Mouse (Mus musculus) yolk sac, embryonic 10.5 days (tissue): Measurements from ENCODE around the gene C1ra.
"Not testable (repeated sequence)": the region's sequence is repeated elsewhere in the genome, so short reads cannot be mapped to it uniquely, and the experiment has no call there.

ENCODE experiments used
- DNase-seq: peaks from one replicate; pipeline ENCODE4 v3.0.0-alpha.2; 2017; ENCODE audit warnings: low spot score

Gene C1ra

DNA sequence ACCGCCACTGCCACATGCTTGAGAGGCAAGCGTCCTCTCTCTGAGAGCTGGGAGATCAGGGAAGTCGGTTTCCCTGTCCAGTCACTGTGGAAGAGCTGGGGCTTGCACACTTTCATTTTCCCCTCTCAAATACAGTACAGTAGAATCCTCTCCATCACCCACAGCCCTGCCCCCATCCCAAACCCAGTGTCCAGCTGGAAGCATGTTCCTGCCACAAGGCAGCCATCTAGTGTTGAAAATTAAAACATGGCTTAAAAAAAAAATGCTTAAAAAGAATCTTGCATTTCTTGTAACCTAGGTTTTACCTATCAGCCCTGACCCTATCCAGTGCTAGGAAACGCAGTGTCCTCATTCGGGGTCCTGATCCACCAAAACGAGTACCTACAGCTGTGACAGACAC, 32.3 kb downstream of the C1ra start:
- no peak for DNase-seq

DNA sequence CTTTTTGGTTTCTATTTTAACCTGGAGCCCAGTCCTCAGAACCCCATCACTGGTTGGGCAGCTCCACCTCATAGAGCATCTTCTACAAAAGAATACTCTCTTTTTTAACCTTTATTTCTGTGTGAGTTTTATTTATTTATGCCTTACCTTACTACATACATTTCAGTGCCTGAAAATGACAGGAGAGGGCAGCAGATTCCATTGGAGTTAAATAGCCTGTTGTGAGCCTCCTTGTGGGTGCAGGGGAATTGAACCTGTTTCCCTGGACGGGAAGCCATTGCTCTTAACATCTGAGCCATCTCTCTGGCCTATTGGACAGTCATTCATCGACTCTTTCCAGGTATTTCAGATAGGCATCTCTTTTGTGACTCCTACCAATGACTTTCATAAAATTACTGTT, 33.2 kb downstream of the C1ra start:
- DNase-seq = no peak

DNA sequence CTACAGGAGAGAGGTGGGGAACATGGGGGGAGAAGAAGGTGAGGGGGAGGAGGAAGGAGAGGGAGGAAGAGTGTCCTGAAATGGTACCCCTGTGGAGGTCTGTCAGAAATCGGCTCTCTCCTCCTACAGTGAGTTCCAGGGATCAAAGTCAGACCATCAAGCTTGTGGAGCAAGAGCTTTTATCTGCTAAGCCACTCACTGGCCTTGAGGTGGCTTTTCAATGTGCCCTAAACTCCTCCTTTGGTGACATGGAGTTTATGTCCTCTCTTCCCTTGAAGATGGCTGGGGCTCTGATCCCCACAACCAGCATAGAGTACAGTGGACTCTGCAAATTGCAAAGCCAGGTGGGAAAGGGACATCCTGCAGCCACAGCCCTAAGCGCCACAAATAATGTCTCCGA, 35.8 kb downstream of the C1ra start:
- not testable (repeated sequence) for DNase-seq

DNA sequence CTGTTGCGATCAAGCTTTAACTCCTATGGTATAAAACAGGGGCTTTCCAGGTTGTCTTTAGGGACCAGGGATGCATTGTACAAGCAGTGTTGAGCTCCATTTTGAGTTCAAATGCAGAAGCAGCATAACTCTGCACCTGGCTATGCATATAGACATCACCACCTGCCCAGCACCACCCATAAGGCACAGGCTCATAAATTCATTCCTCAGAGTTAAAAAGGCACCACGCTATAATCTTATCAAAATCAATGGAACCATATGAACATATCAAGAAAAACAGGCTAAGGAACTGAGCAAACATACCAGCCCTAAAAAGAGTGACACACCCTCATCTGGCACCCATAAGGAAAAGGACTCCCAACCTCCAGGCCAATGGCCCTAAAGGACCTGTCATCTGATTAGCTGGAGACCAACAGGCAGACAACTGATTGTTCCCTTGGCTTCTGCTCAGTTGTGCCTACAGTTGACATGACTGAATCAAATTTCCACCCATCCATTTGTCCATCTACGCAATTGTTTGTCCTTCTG, 36.9 kb downstream of the C1ra start:
- DNase-seq = no peak

DNA sequence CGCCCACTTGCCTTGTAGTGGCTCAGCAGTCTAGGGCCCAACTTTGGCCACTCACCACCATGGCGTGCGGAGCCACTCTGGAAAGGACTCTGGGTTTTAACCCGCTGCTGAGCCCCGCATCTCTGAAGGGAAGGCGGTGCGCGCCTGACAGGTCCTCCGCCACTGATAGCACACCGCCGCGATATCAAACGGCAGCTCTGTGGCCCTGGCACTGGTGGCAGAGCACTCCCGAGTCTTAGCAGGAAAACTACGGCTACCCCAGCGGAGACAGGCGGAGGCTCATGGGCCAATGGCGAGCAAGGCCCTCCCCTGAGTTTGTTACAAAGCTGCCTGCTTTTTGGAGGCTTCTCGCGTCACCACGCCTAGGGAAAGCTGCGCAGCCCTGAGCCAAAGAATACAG, 40.6 kb downstream of the C1ra start:
- DNase-seq = no peak

DNA sequence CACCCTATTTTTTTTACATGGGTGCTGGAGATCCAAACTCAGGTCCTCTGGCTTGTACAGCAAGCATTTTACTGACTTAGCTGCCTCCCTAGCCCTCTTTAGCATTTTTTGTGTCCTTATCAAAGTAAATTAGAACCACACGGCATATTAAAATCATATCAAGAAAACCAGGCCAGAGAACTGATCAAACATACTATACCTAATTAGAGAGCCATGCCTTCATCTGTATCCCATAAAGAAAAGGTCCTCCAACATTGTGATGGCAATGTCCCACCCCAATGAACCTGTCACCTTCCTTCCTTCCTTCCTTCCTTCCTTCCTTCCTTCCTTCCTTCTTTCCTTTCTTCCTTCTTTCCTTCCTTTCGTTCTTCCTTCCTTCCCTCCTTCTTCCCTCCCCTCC, 43.8 kb downstream of the C1ra start:
- DNase-seq = not testable (repeated sequence)

DNA sequence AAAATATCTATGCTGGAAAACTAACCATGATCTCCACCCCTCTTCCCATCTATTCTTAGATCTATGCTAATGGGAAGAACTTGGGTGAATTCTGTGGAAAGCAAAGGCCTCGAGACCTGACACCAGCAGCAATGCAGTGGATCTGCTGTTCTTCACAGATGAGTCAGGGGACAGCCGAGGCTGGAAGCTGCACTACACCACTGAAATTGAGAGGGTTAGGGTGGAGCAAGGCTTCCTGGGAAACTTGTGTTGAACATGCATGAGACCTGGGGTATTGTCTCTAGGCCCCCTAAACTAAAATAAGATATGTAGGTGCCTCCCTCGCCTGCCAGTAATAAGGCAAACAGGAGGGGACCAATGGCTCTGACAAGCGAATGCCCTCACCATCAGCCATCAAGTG, 49.0 kb downstream of the C1ra start:
- not testable (repeated sequence) for DNase-seq

DNA sequence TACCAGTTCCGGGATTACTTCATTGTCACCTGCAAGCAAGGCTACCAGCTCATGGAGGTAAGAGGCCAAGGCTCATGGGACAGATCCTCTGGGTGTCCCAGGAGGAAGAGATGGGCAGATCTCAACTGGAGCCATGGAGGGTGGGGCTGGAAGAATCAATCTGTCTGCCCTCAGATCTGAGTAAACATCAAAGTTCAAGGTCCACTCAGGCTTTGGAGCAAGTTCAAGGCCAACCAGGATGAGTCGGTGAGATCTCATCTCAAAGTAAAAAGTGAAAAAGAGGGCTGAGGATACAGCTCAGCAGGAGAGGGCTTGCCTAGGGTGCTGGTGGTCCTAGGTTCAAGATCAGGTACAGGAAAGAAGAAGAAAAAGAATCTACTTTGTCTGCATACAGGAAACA, 49.4 kb downstream of the C1ra start:
- DNase-seq = not testable (repeated sequence)

DNA sequence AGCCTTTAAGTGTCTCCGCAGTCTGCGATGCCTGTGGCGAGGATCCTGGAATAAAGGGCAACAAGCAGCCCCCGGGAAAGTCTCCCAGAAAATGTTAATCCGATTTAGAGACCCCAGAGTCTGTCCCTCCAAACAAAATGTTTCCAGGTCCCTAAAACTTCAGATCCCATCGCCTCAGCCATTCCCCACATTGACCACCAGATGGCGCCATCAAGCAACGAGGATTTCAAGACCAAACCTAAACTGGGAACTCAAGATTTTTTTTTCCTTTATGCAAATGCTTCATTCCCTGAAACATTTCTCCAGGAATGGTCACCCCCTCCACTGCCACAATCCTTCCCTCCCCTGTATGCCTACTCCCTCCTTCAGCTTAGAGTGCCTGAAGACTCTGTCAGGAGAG, 57.8 kb downstream of the C1ra start, which contains the start of gene C1rb:
Gene C1rb (plus strand): TSS at position 269 of the 400 bp plus-strand sequence.
- DNase-seq = peak; percentile 44
